In the genomic region with DNA sequence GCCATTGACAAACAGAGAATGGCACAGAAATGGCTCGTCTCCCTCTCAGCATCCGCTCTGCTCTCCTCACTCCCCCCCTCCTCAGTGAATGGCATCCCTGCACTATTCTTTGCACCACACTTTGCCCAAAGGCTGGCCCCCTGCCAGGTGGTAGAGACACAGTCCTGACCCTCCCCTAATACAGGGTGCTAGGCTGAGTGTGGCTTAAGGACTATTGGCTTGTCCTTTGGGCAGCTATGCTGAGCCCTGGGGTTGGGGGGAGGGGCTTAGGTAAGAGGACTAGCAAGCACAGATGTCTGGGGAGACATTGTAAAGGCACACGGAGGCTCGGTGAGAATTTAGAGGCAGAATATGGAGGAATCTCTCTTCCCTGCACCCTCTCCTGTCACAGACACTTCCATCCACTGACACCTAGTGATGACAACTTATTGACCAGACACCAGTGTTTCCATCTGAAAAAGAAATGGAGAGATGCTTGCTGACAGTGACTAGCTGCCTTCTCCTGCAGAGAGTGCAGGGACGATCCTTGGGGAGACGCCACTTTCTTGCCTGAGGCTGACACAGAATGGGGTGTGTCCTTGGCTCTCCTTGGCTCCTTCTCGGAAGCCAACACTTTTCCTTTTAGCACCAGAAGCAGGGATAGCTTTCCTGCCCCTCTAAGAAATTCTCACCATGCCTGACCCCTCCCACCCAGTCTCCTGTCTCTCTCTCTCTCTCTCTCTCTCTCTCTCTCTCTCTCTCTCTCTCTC, we compare ENCODE assay signal across 10 mouse cellular contexts.
DNase-seq lines count a peak whose midpoint lies in the region; ATAC-seq and TF ChIP-seq lines count a peak whose summit lies in the region.
"Had no signal": no experiment of that assay in that cellular context is flagged by ENCODE, and none has a peak within 500 bp of the region (broad histone marks: within the 10 kb centered on the region; RNA-seq: fewer than 3 reads in every experiment).

No protein-coding gene starts in this region.

- H3K9ac ChIP-seq in heart, embryonic 12.5 days: no peak overlapping the region
- no peak overlapping the region for H3K9ac ChIP-seq in neural tube, embryonic 13.5 days
- peak overlapping the region; percentile 7; the same call in 1 of the 2 replicates for H3K9ac ChIP-seq in forebrain, postnatal 0 days
- no peak overlapping the region for H3K9ac ChIP-seq in midbrain, postnatal 0 days (replicated peaks; ENCODE audit: low read length, poor library complexity, severe bottlenecking)

- H3K36me3 ChIP-seq in heart, embryonic 12.5 days: no peaks in the 10 kb centered on the region
- no peaks in the 10 kb centered on the region for H3K36me3 ChIP-seq in neural tube, embryonic 13.5 days
- no peaks in the 10 kb centered on the region for H3K36me3 ChIP-seq in forebrain, postnatal 0 days (ENCODE audit: insufficient read depth)
- no peaks in the 10 kb centered on the region for H3K36me3 ChIP-seq in midbrain, postnatal 0 days (ENCODE audit: insufficient read depth, low read length)

- no peak overlapping the region for H3K27ac ChIP-seq in heart, embryonic 12.5 days (ENCODE audit: poor library complexity, severe bottlenecking)
- H3K27ac ChIP-seq in neural tube, embryonic 13.5 days (replicated peaks): 0 out of 2 replicates have a peak overlapping the region, but pooled peaks have one; percentile 18
- H3K27ac ChIP-seq in forebrain, postnatal 0 days (ENCODE audit: low read depth, low read length): no peak overlapping the region
- H3K27ac ChIP-seq in midbrain, postnatal 0 days (ENCODE audit: low read depth, low read length): peak overlapping the region; percentile 39

- 0 out of 2 replicates have a peak, but pooled peaks cover 3% of the 10 kb centered on the region for H3K27me3 ChIP-seq in heart, embryonic 12.5 days (replicated peaks)
- H3K27me3 ChIP-seq in neural tube, embryonic 13.5 days: no peaks in the 10 kb centered on the region
- H3K27me3 ChIP-seq in forebrain, postnatal 0 days (ENCODE audit: insufficient read depth, low read length): no peaks in the 10 kb centered on the region
- H3K27me3 ChIP-seq in midbrain, postnatal 0 days (ENCODE audit: insufficient read depth, low read length): no peaks in the 10 kb centered on the region

- peak; percentile 61; the same call in 1 of the 2 replicates for ATAC-seq in heart, embryonic 12.5 days (ENCODE audit: insufficient number of reproducible peaks, low FRiP score)
- peak; percentile 57; the same call in 1 of the 2 replicates for ATAC-seq in neural tube, embryonic 13.5 days (ENCODE audit: low read depth)
- peak; percentile 46 for ATAC-seq in forebrain, postnatal 0 days
- 0 out of 2 replicates have a peak, but pooled peaks have one; percentile 24 for ATAC-seq in midbrain, postnatal 0 days (ENCODE audit: low FRiP score)

- H3K4me3 ChIP-seq in heart, embryonic 12.5 days: no peak overlapping the region
- no peak overlapping the region for H3K4me3 ChIP-seq in neural tube, embryonic 13.5 days
- no peak overlapping the region for H3K4me3 ChIP-seq in forebrain, postnatal 0 days (ENCODE audit: low read depth, low read length)
- H3K4me3 ChIP-seq in midbrain, postnatal 0 days (ENCODE audit: low read depth, low read length): no peak overlapping the region

- intact Hi-C loops in heart, postnatal 25 days (cut with DNase I): no loop called here

- WGBS in heart, embryonic 12.5 days: 27% methylated on average over 7 of the region's 7 CpGs
- WGBS in neural tube, embryonic 13.5 days: 23% methylated on average over 7 of the region's 7 CpGs
- 24% methylated on average over 7 of the region's 7 CpGs for WGBS in forebrain, postnatal 0 days
- WGBS in midbrain, postnatal 0 days: 25% methylated on average over 7 of the region's 7 CpGs

- H3K9me3 ChIP-seq in heart, embryonic 12.5 days (replicated peaks): no peaks in the 10 kb centered on the region
- no peaks in the 10 kb centered on the region for H3K9me3 ChIP-seq in neural tube, embryonic 13.5 days
- no peaks in the 10 kb centered on the region for H3K9me3 ChIP-seq in forebrain, postnatal 0 days (ENCODE audit: low read length)
- H3K9me3 ChIP-seq in midbrain, postnatal 0 days (ENCODE audit: low read length): no peaks in the 10 kb centered on the region

- no peak for DNase-seq in heart, postnatal 25 days (ENCODE audit: low spot score)
- no peak for DNase-seq in neural tube, embryonic 10.5 days (ENCODE audit: extremely low spot score, low spot score)
- no peak for DNase-seq in forebrain, postnatal 0 days
- peak; percentile 31 for DNase-seq in midbrain, postnatal 0 days (ENCODE audit: low spot score)
- no peak for DNase-seq in spleen, postnatal 14 days (ENCODE audit: low spot score in 2 of 2)
- DNase-seq in adrenal gland, postnatal 10 days: no peak
- DNase-seq: gastrocnemius, postnatal 36 days; lung, postnatal 36 days had no signal

- TF ChIP-seq CTCF in forebrain, postnatal 0 days (IDR thresholded peaks at IDR 0.05; ENCODE audit: low read depth): no peak
- no peak for TF ChIP-seq CTCF in midbrain, postnatal 0 days (IDR thresholded peaks at IDR 0.05)

- peaks cover 11% of the 10 kb centered on the region for H3K4me1 ChIP-seq in heart, embryonic 12.5 days (replicated peaks)
- H3K4me1 ChIP-seq in neural tube, embryonic 13.5 days (replicated peaks): peaks cover 38% of the 10 kb centered on the region
- H3K4me1 ChIP-seq in forebrain, postnatal 0 days (ENCODE audit: insufficient read depth): peaks cover 4% of the 10 kb centered on the region; the same call in 1 of the 2 replicates
- H3K4me1 ChIP-seq in midbrain, postnatal 0 days (ENCODE audit: insufficient read depth, low read length): peaks cover 7% of the 10 kb centered on the region

- H3K4me2 ChIP-seq in heart, embryonic 12.5 days: peak overlapping the region; percentile 23; the same call in 1 of the 2 replicates
- no peak overlapping the region for H3K4me2 ChIP-seq in neural tube, embryonic 13.5 days
- H3K4me2 ChIP-seq in forebrain, postnatal 0 days (ENCODE audit: low read depth): no peak overlapping the region
- no peak overlapping the region for H3K4me2 ChIP-seq in midbrain, postnatal 0 days (ENCODE audit: low read depth, low read length, poor library complexity, severe bottlenecking)

Comparison
In these comparisons a context has a peak if more than half of its experiments do, and no peak if none do; other contexts are left out.
1. H3K27ac ChIP-seq: peak in neural tube, embryonic 13.5 days (single experiment) and midbrain, postnatal 0 days (single experiment); none in heart, embryonic 12.5 days (single experiment) and forebrain, postnatal 0 days (single experiment).
2. Peak in every context shown above with its lines, with median percentiles within 50 percentile points of each other: ATAC-seq.